Mouse (Mus musculus): ENCODE data around the gene Vamp3.

GRCm38 (mm10) chr4:151043281-151043680 lies 14.5 kb downstream of the Vamp3 start:
- 0 out of 2 replicates have a peak, but pooled peaks have one; percentile 6 for TF ChIP-seq CTCF (conservative IDR thresholded peaks at IDR 0.05; ENCODE audit: insufficient read depth, insufficient read length, low read depth, low read length)
- TF ChIP-seq POLR2A (IDR thresholded peaks at IDR 0.05; ENCODE audit: low read depth, low read length) = no peak
